28 mouse cellular contexts compared by ENCODE assay signal in the genomic region with DNA sequence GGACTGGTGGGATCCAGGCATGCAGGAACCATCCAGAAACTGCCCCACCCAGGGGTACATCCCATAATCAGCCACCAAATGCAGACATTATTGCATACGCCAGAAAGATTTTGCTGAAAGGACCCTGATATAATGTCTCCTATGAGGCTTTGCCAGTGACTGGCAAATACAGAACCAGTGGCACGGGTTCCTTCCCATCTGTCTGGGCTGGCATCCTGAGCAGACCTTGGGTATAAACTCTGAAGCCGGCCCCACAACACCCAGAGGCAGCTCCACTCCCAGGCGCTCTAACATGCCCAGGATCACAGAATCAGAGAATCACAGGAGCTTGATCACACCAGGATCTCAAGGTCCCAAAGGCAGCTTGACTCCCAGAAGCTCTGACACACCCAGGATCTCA. TPM values are rescaled to one million over a fixed set of nuclear protein-coding genes. Genes with fewer than 3 reads are reported as not detected.
DNase-seq lines count a peak whose midpoint lies in the region; ATAC-seq and TF ChIP-seq lines count a peak whose summit lies in the region.
"Had no signal": no experiment of that assay in that cellular context is flagged by ENCODE, and none has a peak within 500 bp of the region (broad histone marks: within the 10 kb centered on the region; RNA-seq: fewer than 3 reads in every experiment).

No protein-coding gene starts in this region.

- no peaks in the 10 kb centered on the region for H3K9me3 ChIP-seq in forebrain, postnatal 0 days (ENCODE audit: low read length)
- no peaks in the 10 kb centered on the region for H3K9me3 ChIP-seq in forebrain, embryonic 13.5 days (replicated peaks)
- no peaks in the 10 kb centered on the region for H3K9me3 ChIP-seq in heart, embryonic 10.5 days
- H3K9me3 ChIP-seq: embryonic facial prominence, embryonic 10.5 days; embryonic facial prominence, embryonic 12.5 days; G1E had no signal

- H3K4me2 ChIP-seq in forebrain, postnatal 0 days (ENCODE audit: low read depth): no peak overlapping the region
- H3K4me2 ChIP-seq in forebrain, embryonic 13.5 days: no peak overlapping the region
- H3K4me2 ChIP-seq: embryonic facial prominence, embryonic 12.5 days had no signal

- H3K4me3 ChIP-seq in forebrain, postnatal 0 days (ENCODE audit: low read depth, low read length): no peak overlapping the region
- no peak overlapping the region for H3K4me3 ChIP-seq in forebrain, embryonic 13.5 days
- no peak overlapping the region for H3K4me3 ChIP-seq in heart, embryonic 10.5 days
- H3K4me3 ChIP-seq: embryonic facial prominence, embryonic 10.5 days; embryonic facial prominence, embryonic 12.5 days had no signal

- no peaks in the 10 kb centered on the region for H3K27me3 ChIP-seq in forebrain, postnatal 0 days (ENCODE audit: insufficient read depth, low read length)
- H3K27me3 ChIP-seq in forebrain, embryonic 13.5 days: no peaks in the 10 kb centered on the region
- no peaks in the 10 kb centered on the region for H3K27me3 ChIP-seq in heart, embryonic 10.5 days (ENCODE audit: insufficient read depth, poor library complexity, severe bottlenecking)
- H3K27me3 ChIP-seq: embryonic facial prominence, embryonic 12.5 days had no signal

- H3K4me1 ChIP-seq in forebrain, postnatal 0 days (ENCODE audit: insufficient read depth): no peaks in the 10 kb centered on the region
- H3K4me1 ChIP-seq in forebrain, embryonic 13.5 days: no peaks in the 10 kb centered on the region
- H3K4me1 ChIP-seq in heart, embryonic 10.5 days: peaks cover 5% of the 10 kb centered on the region; the same call in 1 of the 2 replicates
- H3K4me1 ChIP-seq: embryonic facial prominence, embryonic 10.5 days; embryonic facial prominence, embryonic 12.5 days had no signal

- peak; percentile 56 to 68 for DNase-seq in cerebellum, postnatal 10 days
- no peak for DNase-seq in cerebellum, adult 8-10 months
- DNase-seq in forebrain, postnatal 0 days: peak; percentile 9
- peak; percentile 31 for DNase-seq in heart, embryonic 10.5 days (ENCODE audit: low spot score)
- DNase-seq in heart, adult 18-20 months: no peak
- DNase-seq in testis, postnatal 10 days (ENCODE audit: low spot score): peak; percentile 17
- no peak for DNase-seq in testis, postnatal 14 days (ENCODE audit: low spot score)
- DNase-seq: adrenal gland, adult 8-10 months; adrenal gland, postnatal 14 days; adrenal gland, postnatal 36 days; B cell, adult 2 months; cerebellum, adult 11-12 months; cerebellum, adult 9-10 months; cerebellum, postnatal 25 days had no signal

- 75% methylated on average over 4 of the region's 4 CpGs for WGBS in forebrain, postnatal 0 days
- WGBS in forebrain, embryonic 13.5 days: 94% methylated on average over 4 of the region's 4 CpGs
- WGBS in heart, embryonic 10.5 days: 78% methylated on average over 4 of the region's 4 CpGs

- no peak for ATAC-seq in forebrain, postnatal 0 days
- ATAC-seq in forebrain, embryonic 13.5 days: no peak
- ATAC-seq: activated CD4-positive, CD25-positive, alpha-beta regulatory T cell, adult 4 months; CD4-positive, CD25-positive, alpha-beta regulatory T cell, adult 4 months; forebrain, embryonic 14.5 days; forebrain, embryonic 16.5 days; Patski had no signal

- no peak overlapping the region for H3K27ac ChIP-seq in forebrain, postnatal 0 days (ENCODE audit: low read depth, low read length)
- no peak overlapping the region for H3K27ac ChIP-seq in forebrain, embryonic 13.5 days
- no peak overlapping the region for H3K27ac ChIP-seq in heart, embryonic 10.5 days
- H3K27ac ChIP-seq: embryonic facial prominence, embryonic 10.5 days; embryonic facial prominence, embryonic 12.5 days had no signal

- TF ChIP-seq CTCF in forebrain, postnatal 0 days (IDR thresholded peaks at IDR 0.05; ENCODE audit: low read depth): no peak

- H3K36me3 ChIP-seq in forebrain, postnatal 0 days (ENCODE audit: insufficient read depth): no peaks in the 10 kb centered on the region
- H3K36me3 ChIP-seq in forebrain, embryonic 13.5 days (ENCODE audit: poor library complexity, severe bottlenecking): no peaks in the 10 kb centered on the region
- H3K36me3 ChIP-seq in heart, embryonic 10.5 days: no peaks in the 10 kb centered on the region
- H3K36me3 ChIP-seq: embryonic facial prominence, embryonic 10.5 days; embryonic facial prominence, embryonic 12.5 days; G1E had no signal

- no peak overlapping the region for H3K9ac ChIP-seq in forebrain, postnatal 0 days
- H3K9ac ChIP-seq in forebrain, embryonic 13.5 days: no peak overlapping the region
- H3K9ac ChIP-seq: embryonic facial prominence, embryonic 12.5 days had no signal

RNA-seq across cellular contexts. Expression of gene A630023A22Rik, which starts 11.8 kb away (rescaled TPM):
- total RNA-seq in forebrain, postnatal 0 days (2014; rRNA removed): not detected in 2 replicates
- not detected in 2 replicates for polyA plus RNA-seq in forebrain, postnatal 0 days (2015; fragmentation: Nextera tagmentation; extraction: Ambion mirVana)
- polyA plus RNA-seq in forebrain, embryonic 13.5 days (2015; fragmentation: Nextera tagmentation; extraction: Ambion mirVana): not detected in 2 replicates
- not detected in 2 replicates for polyA plus RNA-seq in heart, embryonic 10.5 days (2016; fragmentation: Nextera tagmentation; extraction: Ambion mirVana)
- not detected for total RNA-seq in heart, adult 18-20 months (2021)
- total RNA-seq: adrenal gland, adult 18-20 months; adrenal gland, adult 8-10 months; adrenal gland, postnatal 14 days; adrenal gland, postnatal 36 days; CH12.LX had no signal
- polyA plus RNA-seq: activated CD4-positive, CD25-positive, alpha-beta regulatory T cell, adult 4 months; CD4-positive, CD25-positive, alpha-beta regulatory T cell, adult 4 months; cortical plate, adult 2 months; embryonic facial prominence, embryonic 10.5 days; embryonic facial prominence, embryonic 12.5 days; embryonic facial prominence, embryonic 14.5 days; forebrain, embryonic 11.5 days; forebrain, embryonic 14.5 days; forebrain, embryonic 16.5 days; G1E had no signal

RNA-seq across cellular contexts. Expression of gene Anxa8, which starts 28.5 kb away (rescaled TPM):
- total RNA-seq in forebrain, postnatal 0 days (2014; rRNA removed): 0.14 and 0.54 TPM in 2 replicates
- 0.40 and 0.63 TPM in 2 replicates for polyA plus RNA-seq in forebrain, postnatal 0 days (2015; fragmentation: Nextera tagmentation; extraction: Ambion mirVana)
- polyA plus RNA-seq in forebrain, embryonic 13.5 days (2015; fragmentation: Nextera tagmentation; extraction: Ambion mirVana): not detected in 2 replicates
- polyA plus RNA-seq in heart, embryonic 10.5 days (2016; fragmentation: Nextera tagmentation; extraction: Ambion mirVana): 0.49 and 0.53 TPM in 2 replicates
- 1 to 10 TPM; 1.8 to 5.4 TPM for total RNA-seq in heart, adult 18-20 months (2021)
- total RNA-seq: G1E had no signal
- polyA plus RNA-seq: activated CD4-positive, CD25-positive, alpha-beta regulatory T cell, adult 4 months; CD4-positive, CD25-positive, alpha-beta regulatory T cell, adult 4 months; forebrain, embryonic 14.5 days; forebrain, embryonic 16.5 days; G1E had no signal

RNA-seq across cellular contexts. Expression of gene Npy4r, which starts 38.0 kb away (rescaled TPM):
- total RNA-seq in forebrain, postnatal 0 days (2014; rRNA removed): 0.08 and 0.19 TPM in 2 replicates
- 0.05 and 0.10 TPM in 2 replicates for polyA plus RNA-seq in forebrain, postnatal 0 days (2015; fragmentation: Nextera tagmentation; extraction: Ambion mirVana)
- 0.04 and 0.05 TPM in 2 replicates for polyA plus RNA-seq in forebrain, embryonic 13.5 days (2015; fragmentation: Nextera tagmentation; extraction: Ambion mirVana)
- polyA plus RNA-seq in heart, embryonic 10.5 days (2016; fragmentation: Nextera tagmentation; extraction: Ambion mirVana): 0.04 and 0.05 TPM in 2 replicates
- under 1 TPM; 0.07 to 0.13 TPM for total RNA-seq in heart, adult 18-20 months (2021)
- polyA plus RNA-seq: activated CD4-positive, CD25-positive, alpha-beta regulatory T cell, adult 4 months; CD4-positive, CD25-positive, alpha-beta regulatory T cell, adult 4 months; cortical plate, adult 2 months; embryonic facial prominence, embryonic 10.5 days; embryonic facial prominence, embryonic 14.5 days; forebrain, embryonic 11.5 days; G1E had no signal

Comparison
In these comparisons a context has a peak if more than half of its experiments do, and no peak if none do; other contexts are left out.
1. DNase-seq: peak in cerebellum, postnatal 10 days (2 of 2), forebrain, postnatal 0 days (single experiment), heart, embryonic 10.5 days (single experiment) and testis, postnatal 10 days (single experiment); none in cerebellum, adult 8-10 months (single experiment), heart, adult 18-20 months (0 of 2) and testis, postnatal 14 days (single experiment).